Mouse (Mus musculus) liver, embryonic 15.5 days (tissue): ENCODE results near the gene Icmt. TPM values are rescaled to one million over a fixed set of nuclear protein-coding genes. Genes with fewer than 3 reads are reported as not detected.

ENCODE experiments used
- ATAC-seq: fragments of 200-750 bp; cut with Nextera tagmentation; 2 replicates; pipeline ENCODE4 v1.8.0; 2017; ENCODE audit warnings: moderate number of reproducible peaks, mild to moderate bottlenecking, moderate library complexity; ENCODE audit not compliant: insufficient read depth
- H3K27ac ChIP-seq: fragments of 300-500 bp; sonication (generic); replicated peaks from 2 replicates; pipeline ENCODE4 v1.5.1; 2015; ENCODE audit warnings: mild to moderate bottlenecking, inconsistent platforms
- H3K27me3 ChIP-seq: fragments of 300-500 bp; sonication (generic); 2 replicates; pipeline ENCODE4 v1.6.1; 2015; ENCODE audit warnings: mild to moderate bottlenecking, inconsistent platforms
- H3K36me3 ChIP-seq: fragments of 300-500 bp; sonication (generic); replicated peaks from 2 replicates; pipeline ENCODE4 v1.6.1; 2015; ENCODE audit warnings: moderate library complexity, mild to moderate bottlenecking, inconsistent platforms
- H3K4me1 ChIP-seq: fragments of 300-500 bp; sonication (generic); replicated peaks from 2 replicates; pipeline ENCODE4 v1.6.1; 2015; ENCODE audit warnings: inconsistent platforms
- H3K4me2 ChIP-seq: fragments of 300-500 bp; sonication (generic); 2 replicates; pipeline ENCODE4 v1.6.1; 2015; ENCODE audit warnings: moderate library complexity, mild to moderate bottlenecking, inconsistent platforms
- H3K4me3 ChIP-seq: fragments of 300-500 bp; sonication (generic); replicated peaks from 2 replicates; pipeline ENCODE4 v1.5.1; 2015; ENCODE audit warnings: mild to moderate bottlenecking, inconsistent platforms
- H3K9ac ChIP-seq: fragments of 300-500 bp; sonication (generic); 2 replicates; pipeline ENCODE4 v1.6.1; 2015; ENCODE audit warnings: moderate library complexity, mild to moderate bottlenecking, inconsistent platforms
- H3K9me3 ChIP-seq: fragments of 300-500 bp; sonication (generic); replicated peaks from 2 replicates; pipeline ENCODE4 v1.6.1; 2016; ENCODE audit warnings: inconsistent platforms
- WGBS: fragments of 180-500 bp; shearing (Covaris S2); methylation state at CpG from one replicate; pipeline ENCODE4 v1.1.7; 2015; ENCODE audit warnings: mixed read lengths; ENCODE audit not compliant: insufficient replicate concordance; 5-methylcytosine and 5-hydroxymethylcytosine counted together
- polyA plus RNA-seq: library from polyadenylated mRNA; unstranded; fragments of >200 nt; fragmentation: Nextera tagmentation; extraction: Ambion mirVana; gene quantifications from 2 replicates; pipeline ENCODE4 v1.2.1, GENCODE M21; 2015

Gene Icmt
- polyA plus RNA-seq, 1 experiment from 2014 or later, result 7.6 TPM

GRCm38 (mm10) chr4:152340584-152341284, 43.7 kb downstream of the Icmt start:
- no peak overlapping the region for H3K9ac ChIP-seq
- no peak overlapping the region for H3K4me3 ChIP-seq
- WGBS, result 31% methylated on average over 15 of the region's 15 CpGs
- peaks cover 3% of the 10 kb centered on the region; the same call in 1 of the 2 replicates for H3K36me3 ChIP-seq
- H3K9me3 ChIP-seq, result no peaks in the 10 kb centered on the region
- H3K27me3 ChIP-seq, result peaks cover 80% of the 10 kb centered on the region
- H3K4me1 ChIP-seq, result peaks cover 24% of the 10 kb centered on the region
- no peak overlapping the region; the same call in 1 of the 2 replicates for H3K4me2 ChIP-seq
- no peak overlapping the region for H3K27ac ChIP-seq
- ATAC-seq, result no peak

GRCm38 (mm10) chr4:152343296-152343695, 46.3 kb downstream of the Icmt start:
- no peak overlapping the region for H3K4me2 ChIP-seq
- no peaks in the 10 kb centered on the region for H3K36me3 ChIP-seq
- WGBS, result 5% methylated on average over 5 of the region's 5 CpGs
- peaks cover 72% of the 10 kb centered on the region for H3K27me3 ChIP-seq
- H3K4me1 ChIP-seq, result peaks cover 24% of the 10 kb centered on the region
- H3K27ac ChIP-seq, result no peak overlapping the region
- no peak overlapping the region for H3K4me3 ChIP-seq
- ATAC-seq, result no peak
- no peak overlapping the region for H3K9ac ChIP-seq
- no peaks in the 10 kb centered on the region for H3K9me3 ChIP-seq

GRCm38 (mm10) chr4:152344651-152345050, 47.6 kb downstream of the Icmt start:
- no peak overlapping the region for H3K4me2 ChIP-seq
- no peak overlapping the region for H3K9ac ChIP-seq
- peaks cover 16% of the 10 kb centered on the region for H3K4me1 ChIP-seq
- H3K4me3 ChIP-seq, result no peak overlapping the region
- no peaks in the 10 kb centered on the region for H3K36me3 ChIP-seq
- no peak for ATAC-seq
- WGBS, result 13% methylated on average over 7 of the region's 7 CpGs
- H3K27ac ChIP-seq, result no peak overlapping the region
- peaks cover 72% of the 10 kb centered on the region for H3K27me3 ChIP-seq
- no peaks in the 10 kb centered on the region for H3K9me3 ChIP-seq

- peak; percentile 78 for ATAC-seq
- peaks cover 72% of the 10 kb centered on the region for H3K27me3 ChIP-seq
These were observed 48.3 kb downstream of the Icmt start for GRCm38 (mm10) chr4:152345120-152345889.

GRCm38 (mm10) chr4:152349837-152350381, 52.9 kb downstream of the Icmt start:
- whole genome bisulfite sequencing, result 7% methylated on average over 17 of the region's 17 CpGs
- no peak overlapping the region for H3K9ac ChIP-seq
- peaks cover 58% of the 10 kb centered on the region for H3K27me3 ChIP-seq
- H3K4me2 ChIP-seq, result no peak overlapping the region
- no peaks in the 10 kb centered on the region for H3K36me3 ChIP-seq
- ATAC-seq, result no peak
- H3K4me1 ChIP-seq, result peaks cover 6% of the 10 kb centered on the region
- no peaks in the 10 kb centered on the region for H3K9me3 ChIP-seq
- H3K4me3 ChIP-seq, result no peak overlapping the region
- no peak overlapping the region for H3K27ac ChIP-seq

More at GRCm38 (mm10) chr4:152345120-152345889, 48.3 kb downstream of the Icmt start:
- H3K4me2 ChIP-seq, result no peak overlapping the region
- H3K9me3 ChIP-seq, result no peaks in the 10 kb centered on the region
- no peak overlapping the region for H3K27ac ChIP-seq
- 31% methylated on average over 7 of the region's 7 CpGs for WGBS
- H3K4me3 ChIP-seq, result no peak overlapping the region
- H3K9ac ChIP-seq, result no peak overlapping the region
- no peaks in the 10 kb centered on the region for H3K36me3 ChIP-seq
- peaks cover 16% of the 10 kb centered on the region for H3K4me1 ChIP-seq

GRCm38 (mm10) chr4:152350722-152351421, 53.8 kb downstream of the Icmt start:
- Histone ChIP-seq H3K9me3 (no peaks in the 10 kb centered on the region), H3K4me1 (no peaks in the 10 kb centered on the region), H3K36me3 (no peaks in the 10 kb centered on the region), H3K27ac (no peak overlapping the region), H3K9ac (no peak overlapping the region), H3K27me3 (peaks cover 55% of the 10 kb centered on the region), H3K4me2 (no peak overlapping the region), H3K4me3 (no peak overlapping the region)
- ATAC-seq, result no peak
- WGBS, result 24% methylated on average over 8 of the region's 8 CpGs

- Histone ChIP-seq H3K27ac (no peak overlapping the region), H3K9me3 (no peaks in the 10 kb centered on the region), H3K36me3 (no peaks in the 10 kb centered on the region), H3K4me3 (no peak overlapping the region), H3K4me2 (no peak overlapping the region), H3K4me1 (no peaks in the 10 kb centered on the region), H3K27me3 (peaks cover 53% of the 10 kb centered on the region), H3K9ac (no peak overlapping the region)
- ATAC-seq, result no peak
- 9% methylated on average over 14 of the region's 14 CpGs for WGBS
These were observed 54.6 kb downstream of the Icmt start for GRCm38 (mm10) chr4:152351422-152352305.

GRCm38 (mm10) chr4:152353886-152354637, 57.0 kb downstream of the Icmt start:
- Histone ChIP-seq H3K4me1 (no peaks in the 10 kb centered on the region), H3K36me3 (no peaks in the 10 kb centered on the region), H3K27ac (no peak overlapping the region), H3K27me3 (peaks cover 34% of the 10 kb centered on the region), H3K9me3 (no peaks in the 10 kb centered on the region), H3K4me2 (no peak overlapping the region), H3K4me3 (no peak overlapping the region), H3K9ac (no peak overlapping the region)
- no peak for ATAC-seq
- WGBS, result 65% methylated on average over 14 of the region's 14 CpGs

GRCm38 (mm10) chr4:152355672-152356071, 58.6 kb downstream of the Icmt start:
- H3K9me3 ChIP-seq, result no peaks in the 10 kb centered on the region
- ATAC-seq, result no peak
- no peak overlapping the region for H3K27ac ChIP-seq
- no peak overlapping the region for H3K4me2 ChIP-seq
- H3K4me1 ChIP-seq, result peaks cover 3% of the 10 kb centered on the region; the same call in 1 of the 2 replicates
- no peak overlapping the region for H3K9ac ChIP-seq
- H3K27me3 ChIP-seq, result peaks cover 31% of the 10 kb centered on the region
- WGBS, result 54% methylated on average over 7 of the region's 7 CpGs
- H3K36me3 ChIP-seq, result no peaks in the 10 kb centered on the region
- no peak overlapping the region for H3K4me3 ChIP-seq
